Mouse (Mus musculus) cortical plate, adult 2 months (tissue): ENCODE data around the gene Rsf1.

Experiments used
- CTCF ChIP-seq: fragments of 200-500 bp; IDR thresholded peaks from 2 replicates; pipeline ENCODE4 v1.5.1; 2011; ENCODE audit warnings: mild to moderate bottlenecking, control low read depth, low read length; ENCODE audit not compliant: insufficient read depth; ENCODE audit errors: extremely low read depth
- POLR2A ChIP-seq: fragments of 200-500 bp; IDR thresholded peaks from 2 replicates; pipeline ENCODE4 v1.6.1; 2011; ENCODE audit warnings: mild to moderate bottlenecking, low read length, control low read depth; ENCODE audit not compliant: insufficient read depth; ENCODE audit errors: extremely low read depth

DNA sequence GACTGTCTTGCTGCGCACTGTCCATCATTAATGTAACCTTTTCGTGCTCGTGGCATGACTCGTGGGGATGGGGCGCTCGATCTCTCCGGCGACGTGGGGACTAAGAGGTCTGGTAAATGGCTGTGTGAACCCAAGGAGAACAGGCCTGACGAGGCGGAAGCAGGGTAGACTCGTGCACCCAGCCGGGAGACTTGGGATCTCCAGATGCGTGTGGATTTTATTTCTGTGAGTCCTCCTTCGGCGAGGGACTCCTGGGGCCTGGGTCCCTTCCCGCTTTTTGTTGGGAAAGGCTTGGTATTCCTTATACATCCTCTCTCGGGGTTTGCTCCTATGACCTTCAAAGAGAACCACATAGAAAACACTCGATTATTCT, 116.4 kb downstream of the Rsf1 start:
- TF ChIP-seq CTCF (no peak), POLR2A (no peak)
